Mouse (Mus musculus): ENCODE data around the gene Polr3h. TPM values are rescaled to one million over a fixed set of nuclear protein-coding genes. Genes with fewer than 3 reads are reported as not detected.

The Polr3h gene
- total and polyA plus RNA-seq, 3 experiments, result 40.5 to 224 (median 59.3) TPM

DNA sequence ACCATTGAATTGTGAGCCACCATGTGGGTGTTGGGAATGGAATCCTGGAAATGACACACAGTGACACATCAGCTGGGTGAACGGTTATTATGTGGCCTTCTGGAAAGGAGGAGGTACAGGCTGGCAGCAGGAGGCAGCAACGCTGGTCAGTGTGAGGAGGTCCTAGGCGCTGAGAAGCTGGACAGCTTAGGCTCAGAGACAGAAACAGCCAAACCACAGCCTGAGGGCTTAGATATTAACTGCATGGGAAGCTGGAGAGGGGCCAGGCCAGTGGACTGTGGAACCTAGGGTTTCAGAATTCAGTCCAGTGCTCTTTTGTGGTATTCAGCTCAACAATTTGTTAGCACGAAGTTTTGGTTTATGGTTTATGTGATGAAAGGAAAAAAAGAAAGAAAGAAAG is 1.7 kb upstream of the Polr3h start:
- H3K4me2 ChIP-seq (ENCODE audit: insufficient read depth, low read depth, poor library complexity, severe bottlenecking), result peak overlapping the region; percentile 37
- no peak for DNase-seq (ENCODE audit: extremely low read depth)
- dilution Hi-C loops (cut with MboI; ENCODE audit: extremely low pct_ligation_motif_present, extremely low pct_unique_long_range_greater_than_20kb, low sequenced_read_pairs), result no loop called here

DNA sequence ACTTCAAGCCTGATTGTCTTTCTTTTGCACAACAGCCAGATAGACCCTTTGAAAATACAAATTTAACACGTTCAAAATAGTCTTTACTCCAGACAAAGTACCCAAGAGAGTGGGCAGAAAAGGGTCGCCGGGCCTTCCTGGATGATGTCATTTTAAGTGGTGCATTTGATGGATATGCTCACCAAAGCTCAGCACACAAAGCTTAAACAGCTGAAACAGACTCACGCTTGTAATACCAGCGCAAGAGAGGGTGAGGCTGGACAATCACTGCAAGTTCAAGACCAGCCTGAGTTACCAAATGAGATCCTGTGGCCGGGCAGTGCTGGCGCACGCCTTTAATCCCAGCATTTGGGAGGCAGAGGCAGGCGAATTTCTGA is 394 bp upstream of the Polr3h start:
- Histone ChIP-seq H3K4me2 (ENCODE audit: insufficient read depth, low read depth, poor library complexity, severe bottlenecking) (peak overlapping the region; percentile 55; the same call in 1 of the 2 replicates), H3K27me3 (replicated peaks) (no peaks in the 10 kb centered on the region), H3K36me3 (replicated peaks in 1 of 2; ENCODE audit: control insufficient read depth in 1 of 2, insufficient read depth in 1 of 2, low read length in 1 of 2) (peaks cover 9 to 28% of the 10 kb centered on the region in 2 experiments), H3K4me3 (replicated peaks in 1 of 3; ENCODE audit: low read depth in 2 of 3, low read length in 2 of 3, poor library complexity in 1 of 3) (no peak overlapping the region), H3K79me2 (replicated peaks; ENCODE audit: control insufficient read depth, extremely low read depth, insufficient read depth, poor library complexity, severe bottlenecking) (peaks cover 27% of the 10 kb centered on the region), H3K9me3 (replicated peaks; ENCODE audit: low read length) (no peaks in the 10 kb centered on the region), H3K4me1 (ENCODE audit: control insufficient read depth in 1 of 2, insufficient read depth in 2 of 2) (peaks cover 22 to 57% of the 10 kb centered on the region in 2 experiments), H3K27ac (ENCODE audit: insufficient read depth, low read depth) (0 out of 2 replicates have a peak overlapping the region, but pooled peaks have one; percentile 20), H3K9ac (ENCODE audit: insufficient read depth, low read depth) (no peak overlapping the region)
- in situ Hi-C loops (cut with MboI; ENCODE audit: low pct_ligation_motif_present, low pct_unique_long_range_greater_than_20kb, low sequenced_read_pairs), result no loop called here
- no peak for DNase-seq (ENCODE audit: extremely low read depth)
- dilution Hi-C loops (cut with MboI; ENCODE audit: extremely low pct_ligation_motif_present, extremely low pct_unique_long_range_greater_than_20kb, low sequenced_read_pairs), result no loop called here
- TF ChIP-seq MAX (IDR thresholded peaks at IDR 0.05; ENCODE audit: low read length), result no peak
- no peak for TF ChIP-seq SMC3 (IDR thresholded peaks at IDR 0.05; ENCODE audit: low read depth, low read length)
- no peak for TF ChIP-seq ELF1 (IDR thresholded peaks at IDR 0.05; ENCODE audit: low read depth, low read length)
- no peak for TF ChIP-seq JUND (conservative IDR thresholded peaks at IDR 0.05; ENCODE audit: low read depth, low read length)
- TF ChIP-seq PAX5 (IDR thresholded peaks at IDR 0.05; ENCODE audit: low read length), result no peak

More for the DNA sequence above, 1.7 kb upstream of the Polr3h start:
- peaks cover 6 to 15% of the 10 kb centered on the region in 2 experiments for H3K36me3 ChIP-seq (replicated peaks in 1 of 2; ENCODE audit: control insufficient read depth in 1 of 2, insufficient read depth in 1 of 2, low read length in 1 of 2)
- no peaks in the 10 kb centered on the region for H3K27me3 ChIP-seq (replicated peaks)
- peaks cover 18 to 52% of the 10 kb centered on the region in 2 experiments for H3K4me1 ChIP-seq (ENCODE audit: control insufficient read depth in 1 of 2, insufficient read depth in 2 of 2)
- in situ Hi-C loops (cut with MboI; ENCODE audit: low pct_ligation_motif_present, low pct_unique_long_range_greater_than_20kb, low sequenced_read_pairs), result no loop called here
- H3K4me3 ChIP-seq (replicated peaks in 1 of 3; ENCODE audit: low read depth in 2 of 3, low read length in 2 of 3, poor library complexity in 1 of 3), result no peak overlapping the region
- H3K27ac ChIP-seq (ENCODE audit: insufficient read depth, low read depth), result peak overlapping the region; percentile 91
- no peaks in the 10 kb centered on the region for H3K9me3 ChIP-seq (replicated peaks; ENCODE audit: low read length)
- H3K79me2 ChIP-seq (replicated peaks; ENCODE audit: control insufficient read depth, extremely low read depth, insufficient read depth, poor library complexity, severe bottlenecking), result peaks cover 23% of the 10 kb centered on the region
- 0 out of 2 replicates have a peak, but pooled peaks have one; percentile 38 for TF ChIP-seq SIN3A (IDR thresholded peaks at IDR 0.05; ENCODE audit: low read length)
- TF ChIP-seq EP300 (IDR thresholded peaks at IDR 0.05; ENCODE audit: low read length), result 0 out of 2 replicates have a peak, but pooled peaks have one; percentile 32
- TF ChIP-seq NRF1 (IDR thresholded peaks at IDR 0.05; ENCODE audit: low read depth, low read length), result no peak
- 0 out of 2 replicates have a peak, but pooled peaks have one; percentile 6 for TF ChIP-seq POLR2A (IDR thresholded peaks at IDR 0.05; ENCODE audit: low read depth, low read length)
- no peak overlapping the region; the same call in 1 of the 2 replicates for H3K9ac ChIP-seq (ENCODE audit: insufficient read depth, low read depth)

DNA sequence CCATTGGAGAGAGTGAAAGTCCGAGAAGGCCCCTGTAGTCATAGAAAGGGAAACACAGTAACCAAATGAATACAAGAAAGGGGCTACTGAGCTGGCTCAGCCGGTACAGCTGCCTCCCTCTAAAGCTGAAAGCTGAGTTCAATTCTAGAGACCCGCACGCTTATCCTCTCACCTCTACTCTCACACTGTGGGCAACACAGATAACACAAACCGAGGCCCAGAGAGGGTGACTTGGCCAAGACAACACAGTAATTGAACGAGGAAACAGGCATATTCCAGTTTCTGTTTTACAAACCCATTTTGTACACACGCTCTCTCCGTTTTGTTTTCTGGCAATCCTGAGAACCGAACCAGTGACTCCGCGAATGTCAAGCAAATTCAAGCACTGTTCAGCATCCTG is 1.1 kb downstream of the Polr3h start:
- Histone ChIP-seq H3K79me2 (replicated peaks; ENCODE audit: control insufficient read depth, extremely low read depth, insufficient read depth, poor library complexity, severe bottlenecking) (peaks cover 27% of the 10 kb centered on the region), H3K27ac (ENCODE audit: insufficient read depth, low read depth) (no peak overlapping the region), H3K36me3 (replicated peaks in 1 of 2; ENCODE audit: control insufficient read depth in 1 of 2, insufficient read depth in 1 of 2, low read length in 1 of 2) (peaks cover 9 to 41% of the 10 kb centered on the region in 2 experiments), H3K9me3 (replicated peaks; ENCODE audit: low read length) (no peaks in the 10 kb centered on the region), H3K4me1 (ENCODE audit: control insufficient read depth in 1 of 2, insufficient read depth in 2 of 2) (peaks cover 22 to 60% of the 10 kb centered on the region in 2 experiments), H3K4me3 (replicated peaks in 1 of 3; ENCODE audit: low read depth in 2 of 3, low read length in 2 of 3, poor library complexity in 1 of 3) (peak overlapping the region; percentile 74 to 86 (median 76)), H3K27me3 (replicated peaks) (no peaks in the 10 kb centered on the region), H3K4me2 (ENCODE audit: insufficient read depth, low read depth, poor library complexity, severe bottlenecking) (peak overlapping the region; percentile 85), H3K9ac (ENCODE audit: insufficient read depth, low read depth) (peak overlapping the region; percentile 57)
- dilution Hi-C loops (cut with MboI; ENCODE audit: extremely low pct_ligation_motif_present, extremely low pct_unique_long_range_greater_than_20kb, low sequenced_read_pairs) (no loop called here), in situ Hi-C loops (cut with MboI; ENCODE audit: low pct_ligation_motif_present, low pct_unique_long_range_greater_than_20kb, low sequenced_read_pairs) (loop anchor here (25.0 kb wide), 1 partner anchor 213 kb away; no protein-coding TSS in a partner anchor)
- TF ChIP-seq CHD2 (IDR thresholded peaks at IDR 0.05; ENCODE audit: low read length), result no peak
- TF ChIP-seq TBP (conservative IDR thresholded peaks at IDR 0.05; ENCODE audit: low read depth, low read length), result no peak
- no peak for TF ChIP-seq GABPA (IDR thresholded peaks at IDR 0.05; ENCODE audit: insufficient replicate concordance, low read depth, low read length)
- no peak for TF ChIP-seq UBTF (IDR thresholded peaks at IDR 0.05; ENCODE audit: low read depth, low read length)
- no peak for TF ChIP-seq IRF4 (IDR thresholded peaks at IDR 0.05; ENCODE audit: low read depth, low read length)
- TF ChIP-seq ZNF384 (IDR thresholded peaks at IDR 0.05; ENCODE audit: low read depth, low read length), result no peak
- no peak for TF ChIP-seq MYC (IDR thresholded peaks at IDR 0.05; ENCODE audit: low read depth, low read length)
- no peak for TF ChIP-seq JUN (IDR thresholded peaks at IDR 0.05; ENCODE audit: insufficient read depth, low read depth, low read length)
- no peak for TF ChIP-seq ZMIZ1 (IDR thresholded peaks at IDR 0.05; ENCODE audit: low read depth, low read length)
- TF ChIP-seq E2F4 (IDR thresholded peaks at IDR 0.05; ENCODE audit: insufficient replicate concordance, low read depth, low read length), result no peak
- TF ChIP-seq ELF1 (IDR thresholded peaks at IDR 0.05; ENCODE audit: low read depth, low read length), result no peak
- DNase-seq (ENCODE audit: extremely low read depth), result no peak

Measured in CH12.LX (cell line).